Mouse (Mus musculus) thymus, adult 2 months (tissue): ENCODE results near the gene Slc18a3.

Experiments used
- CTCF ChIP-seq: fragments of 200-500 bp; IDR thresholded peaks from 2 replicates; pipeline ENCODE4 v1.5.1; 2012; ENCODE audit warnings: mild to moderate bottlenecking, control low read depth, low read length, moderate library complexity, borderline replicate concordance; ENCODE audit not compliant: control insufficient read depth, poor library complexity, insufficient read depth; ENCODE audit errors: extremely low read depth
- POLR2A ChIP-seq: fragments of 200-500 bp; IDR thresholded peaks from 2 replicates; pipeline ENCODE4 v1.6.1; 2012; ENCODE audit warnings: mild to moderate bottlenecking, low read length, control low read depth, moderate library complexity; ENCODE audit not compliant: control insufficient read depth, poor library complexity, insufficient read depth; ENCODE audit errors: extremely low read depth

- TF ChIP-seq CTCF (no peak), POLR2A (no peak)
Measured at GRCm38 (mm10) chr14:32429030-32429602, 35.5 kb downstream of the Slc18a3 start.
